Mouse (Mus musculus) MEL (cell line): Measurements from ENCODE around the gene Olfr598. TPM values are rescaled to one million over a fixed set of nuclear protein-coding genes. Genes with fewer than 3 reads are reported as not detected.

Experiments used
- DNase-seq: peaks from one replicate; pipeline ENCODE4 v3.0.0; 2011; ENCODE audit warnings: low read depth, low spot score
- H3K27ac ChIP-seq: 2 replicates; pipeline ENCODE4 v1.5.1; 2012; ENCODE audit warnings: low read depth, mild to moderate bottlenecking, control low read depth, low read length, moderate library complexity; ENCODE audit not compliant: control insufficient read depth
- H3K27me3 ChIP-seq, 2 experiments: fragments of 150-350 bp in 1 of 2; sonication (generic) in 1 of 2; 2 replicates each; pipeline ENCODE4 v1.6.1; 2012; ENCODE audit warnings: low read length in 2 of 2, mild to moderate bottlenecking in 2 of 2, improper control_type of control experiment in 1 of 2, moderate library complexity in 1 of 2; ENCODE audit not compliant: insufficient read depth in 2 of 2, control insufficient read depth in 1 of 2
- H3K36me3 ChIP-seq, 2 experiments: 2 replicates each; pipeline ENCODE4 v1.6.1; 2012 to 2014; ENCODE audit warnings: low read length in 2 of 2, improper control_type of control experiment in 1 of 2, inconsistent platforms in 1 of 2, mild to moderate bottlenecking in 1 of 2; ENCODE audit not compliant: insufficient read depth in 2 of 2, control insufficient read depth in 1 of 2
- H3K4me1 ChIP-seq, 2 experiments: fragments of 150-350 bp in 1 of 2; sonication (generic) in 1 of 2; 2 replicates each; pipeline ENCODE4 v1.6.1; 2012; ENCODE audit warnings: low read length in 2 of 2, improper control_type of control experiment in 1 of 2, mild to moderate bottlenecking in 1 of 2; ENCODE audit not compliant: insufficient read depth in 2 of 2, control insufficient read depth in 1 of 2
- H3K4me3 ChIP-seq, 2 experiments: fragments of 150-350 bp in 1 of 2; sonication (generic) in 1 of 2; 2 replicates each; pipeline ENCODE4 v1.5.1; 2012; ENCODE audit warnings: low read depth in 2 of 2, low read length in 2 of 2, mild to moderate bottlenecking in 2 of 2, moderate library complexity in 2 of 2, control low read depth in 1 of 2, improper control_type of control experiment in 1 of 2; ENCODE audit not compliant: control insufficient read depth in 1 of 2, insufficient read depth in 1 of 2
- H3K79me2 ChIP-seq: 2 replicates; pipeline ENCODE4 v1.6.1; 2012; ENCODE audit warnings: mild to moderate bottlenecking, low read length, moderate library complexity; ENCODE audit not compliant: control insufficient read depth, poor library complexity, insufficient read depth
- H3K9ac ChIP-seq: 2 replicates; pipeline ENCODE4 v1.6.1; 2012; ENCODE audit warnings: low read depth, mild to moderate bottlenecking, control low read depth, low read length, moderate library complexity; ENCODE audit not compliant: control insufficient read depth, poor library complexity, severe bottlenecking
- H3K9me3 ChIP-seq: fragments of 150-350 bp; sonication (generic); replicated peaks from 2 replicates; pipeline ENCODE4 v1.6.1; 2012; ENCODE audit warnings: mild to moderate bottlenecking, low read length, improper control_type of control experiment, moderate library complexity; ENCODE audit not compliant: insufficient read depth
- BHLHE40 ChIP-seq: IDR thresholded peaks from 2 replicates; pipeline ENCODE4 v1.6.1; 2012; ENCODE audit warnings: low read depth, mild to moderate bottlenecking, inconsistent platforms, low read length, improper control_type of control experiment, borderline replicate concordance
- CHD1 ChIP-seq: IDR thresholded peaks from 2 replicates; pipeline ENCODE4 v1.6.1; 2012; ENCODE audit warnings: low read depth, mild to moderate bottlenecking, inconsistent platforms, low read length, improper control_type of control experiment
- CHD2 ChIP-seq: IDR thresholded peaks from 2 replicates; pipeline ENCODE4 v1.6.1; 2011; ENCODE audit warnings: low read length, improper control_type of control experiment
- CTCF ChIP-seq, 3 experiments: IDR thresholded peaks in 2 of 3; conservative IDR thresholded peaks in 1 of 3; 2 replicates each; pipeline ENCODE4 v1.5.1; 2011 to 2012; ENCODE audit warnings: low read length in 3 of 3, low read depth in 2 of 3, mild to moderate bottlenecking in 2 of 3, improper control_type of control experiment in 1 of 3, inconsistent platforms in 1 of 3, mixed read lengths in 1 of 3, moderate library complexity in 1 of 3; ENCODE audit not compliant: control insufficient read depth in 1 of 3, insufficient read depth in 1 of 3, poor library complexity in 1 of 3, severe bottlenecking in 1 of 3
- E2F4 ChIP-seq: IDR thresholded peaks from 2 replicates; pipeline ENCODE4 v1.6.1; 2011; ENCODE audit warnings: low read depth, low read length, improper control_type of control experiment, borderline replicate concordance
- ETS1 ChIP-seq: IDR thresholded peaks from 2 replicates; pipeline ENCODE4 v1.6.1; 2012; ENCODE audit warnings: low read depth, mild to moderate bottlenecking, inconsistent platforms, low read length, improper control_type of control experiment, moderate library complexity
- GABPA ChIP-seq: IDR thresholded peaks from 2 replicates; pipeline ENCODE4 v1.6.1; 2012; ENCODE audit warnings: low read depth, mild to moderate bottlenecking, inconsistent platforms, low read length, improper control_type of control experiment, moderate library complexity
- GATA1 ChIP-seq: IDR thresholded peaks from 2 replicates; pipeline ENCODE4 v1.6.1; 2011; ENCODE audit warnings: low read depth, low read length, improper control_type of control experiment
- KAT2A ChIP-seq: conservative IDR thresholded peaks from 2 replicates; pipeline ENCODE4 v1.6.1; 2012; ENCODE audit warnings: low read depth, low read length, improper control_type of control experiment, inconsistent platforms
- MAFK ChIP-seq: IDR thresholded peaks from 2 replicates; pipeline ENCODE4 v1.6.1; 2011; ENCODE audit warnings: low read depth, mild to moderate bottlenecking, low read length, improper control_type of control experiment, borderline replicate concordance
- MAZ ChIP-seq: IDR thresholded peaks from 2 replicates; pipeline ENCODE4 v1.6.1; 2012; ENCODE audit warnings: low read depth, mild to moderate bottlenecking, inconsistent platforms, low read length, improper control_type of control experiment
- MXI1 ChIP-seq: IDR thresholded peaks from 2 replicates; pipeline ENCODE4 v1.6.1; 2011; ENCODE audit warnings: mild to moderate bottlenecking, low read depth, low read length, improper control_type of control experiment
- MYC ChIP-seq: IDR thresholded peaks from 2 replicates; pipeline ENCODE4 v1.6.1; 2011; ENCODE audit warnings: low read depth, mild to moderate bottlenecking, low read length, improper control_type of control experiment, moderate library complexity
- POLR2A ChIP-seq, 2 experiments: IDR thresholded peaks; 2 replicates each; pipeline ENCODE4 v1.6.1; 2011 to 2012; ENCODE audit warnings: low read length in 2 of 2, mild to moderate bottlenecking in 2 of 2, control low read depth in 1 of 2, improper control_type of control experiment in 1 of 2, low read depth in 1 of 2, moderate library complexity in 1 of 2; ENCODE audit not compliant: control insufficient read depth in 1 of 2, insufficient read depth in 1 of 2, poor library complexity in 1 of 2
- POLR2AphosphoS2 ChIP-seq: IDR thresholded peaks from 2 replicates; pipeline ENCODE4 v1.6.1; 2011; ENCODE audit warnings: low read length, improper control_type of control experiment
- POLR2AphosphoS5 ChIP-seq: IDR thresholded peaks from 2 replicates; pipeline ENCODE4 v1.6.1; 2012; ENCODE audit warnings: low read depth, borderline replicate concordance, mild to moderate bottlenecking, inconsistent platforms, low read length, moderate library complexity, mixed read lengths
- RAD21 ChIP-seq: IDR thresholded peaks from 2 replicates; pipeline ENCODE4 v1.6.1; 2011; ENCODE audit warnings: mild to moderate bottlenecking, low read depth, low read length, improper control_type of control experiment
- RCOR1 ChIP-seq: IDR thresholded peaks from 2 replicates; pipeline ENCODE4 v1.6.1; 2012; ENCODE audit warnings: low read depth, mild to moderate bottlenecking, inconsistent platforms, low read length, improper control_type of control experiment
- SIN3A ChIP-seq: IDR thresholded peaks from 2 replicates; pipeline ENCODE4 v1.6.1; 2012; ENCODE audit warnings: low read length, improper control_type of control experiment, inconsistent platforms
- SMC3 ChIP-seq: IDR thresholded peaks from 2 replicates; pipeline ENCODE4 v1.6.1; 2011; ENCODE audit warnings: low read depth, low read length, improper control_type of control experiment
- TAL1 ChIP-seq: IDR thresholded peaks from 2 replicates; pipeline ENCODE4 v1.6.1; 2012; ENCODE audit warnings: mild to moderate bottlenecking, inconsistent platforms, low read length, moderate library complexity, mixed read lengths
- TCF12 ChIP-seq: IDR thresholded peaks from 2 replicates; pipeline ENCODE4 v1.6.1; 2014; ENCODE audit warnings: low read depth, mild to moderate bottlenecking, inconsistent platforms, low read length, improper control_type of control experiment, moderate library complexity
- UBTF ChIP-seq: IDR thresholded peaks from 2 replicates; pipeline ENCODE4 v1.6.1; 2012; ENCODE audit warnings: low read depth, mild to moderate bottlenecking, inconsistent platforms, low read length, improper control_type of control experiment, moderate library complexity, borderline replicate concordance; ENCODE audit not compliant: insufficient read depth
- USF2 ChIP-seq, 2 experiments: IDR thresholded peaks; 2 replicates each; pipeline ENCODE4 v1.6.1; 2011 to 2012; ENCODE audit warnings: improper control_type of control experiment in 2 of 2, low read length in 2 of 2, borderline replicate concordance in 1 of 2, inconsistent platforms in 1 of 2, low read depth in 1 of 2, mild to moderate bottlenecking in 1 of 2; ENCODE audit not compliant: insufficient read depth in 1 of 2
- ZC3H11A ChIP-seq: IDR thresholded peaks from 2 replicates; pipeline ENCODE4 v1.6.1; 2012; ENCODE audit warnings: low read depth, mild to moderate bottlenecking, inconsistent platforms, low read length, improper control_type of control experiment
- ZKSCAN1 ChIP-seq: IDR thresholded peaks from 2 replicates; pipeline ENCODE4 v1.6.1; 2012; ENCODE audit warnings: low read depth, mild to moderate bottlenecking, inconsistent platforms, low read length, improper control_type of control experiment, moderate library complexity
- ZMIZ1 ChIP-seq: IDR thresholded peaks from 2 replicates; pipeline ENCODE4 v1.6.1; 2012; ENCODE audit warnings: low read depth, mild to moderate bottlenecking, inconsistent platforms, low read length, improper control_type of control experiment, moderate library complexity
- polyA plus RNA-seq, 2 experiments: library from polyadenylated mRNA; stranded (reverse) in 1 of 2; unstranded in 1 of 2; fragments of >175 nt in 1 of 2; fragments of >200 nt in 1 of 2; gene quantifications; 2 replicates each; pipeline versions ENCODE4 v1.2.1 to v1.2.4; 2012; ENCODE audit warnings: low replicate concordance in 2 of 2, low read depth in 1 of 2; ENCODE audit not compliant: insufficient read length in 2 of 2, insufficient read depth in 1 of 2, missing spikeins in 1 of 2
- total RNA-seq: library from RNA; depleted of rRNA; stranded (reverse); fragments of 300-350 nt; gene quantifications from 2 replicates; pipeline ENCODE4 v1.2.3, GENCODE M21; 2012

Gene Olfr598
- total and polyA plus RNA-seq, 3 experiments: not detected

DNA sequence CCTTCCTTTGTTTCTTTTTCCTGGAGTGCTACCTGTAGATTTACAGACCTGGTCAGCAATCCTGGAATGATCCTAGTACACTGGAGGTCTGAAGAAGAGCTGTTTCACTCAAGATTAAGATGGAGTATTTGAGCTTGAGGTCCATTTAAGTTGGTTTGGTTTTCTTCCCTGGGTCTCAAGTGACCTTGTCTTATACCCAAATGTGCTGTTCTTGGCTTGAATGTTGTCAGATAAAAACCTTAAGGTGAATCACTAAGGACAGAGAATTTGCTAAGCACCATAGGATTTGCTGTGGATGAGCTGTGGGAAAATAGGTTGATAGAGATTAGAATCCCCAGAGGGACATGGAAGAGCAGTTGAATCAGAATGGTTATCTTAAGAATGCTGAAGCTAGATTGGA, 26.2 kb downstream of the Olfr598 start, which contains the start of gene Olfr600:
Gene Olfr600 (minus strand): TSS at position 101 of the 400 bp plus-strand sequence.
- no peak for TF ChIP-seq CHD2
- TF ChIP-seq MAFK: no peak
- no peak for TF ChIP-seq BHLHE40
- no peak for TF ChIP-seq RCOR1
- TF ChIP-seq ZMIZ1: no peak
- TF ChIP-seq MYC: no peak
- no peak for TF ChIP-seq CTCF (IDR thresholded peaks at IDR 0.05 in 2 of 3, conservative IDR thresholded peaks at IDR 0.05 in 1 of 3; ENCODE audit: control insufficient read depth in 1 of 3, insufficient read depth in 1 of 3, low read depth in 2 of 3, low read length in 3 of 3, poor library complexity in 1 of 3, severe bottlenecking in 1 of 3)
- no peak for TF ChIP-seq SMC3
- TF ChIP-seq ETS1: no peak
- no peak for TF ChIP-seq UBTF
- TF ChIP-seq RAD21: no peak
- no peak for TF ChIP-seq MXI1
- TF ChIP-seq POLR2AphosphoS2: no peak
- no peak for TF ChIP-seq GATA1
- no peak for TF ChIP-seq CHD1
- no peak for TF ChIP-seq TAL1
- no peak for TF ChIP-seq GABPA
- TF ChIP-seq KAT2A: no peak
- TF ChIP-seq TCF12: no peak
- Histone ChIP-seq H3K4me3 (no peak within 1 kb of the TSS), H3K79me2 (no peaks in the 10 kb centered on the region), H3K9ac (no peak within 1 kb of the TSS), H3K27me3 (no peaks in the 10 kb centered on the region), H3K36me3 (no peaks in the 10 kb centered on the region), H3K9me3 (no peaks in the 10 kb centered on the region), H3K4me1 (no peaks in the 10 kb centered on the region), H3K27ac (no peak within 1 kb of the TSS)
- DNase-seq: no peak

DNA sequence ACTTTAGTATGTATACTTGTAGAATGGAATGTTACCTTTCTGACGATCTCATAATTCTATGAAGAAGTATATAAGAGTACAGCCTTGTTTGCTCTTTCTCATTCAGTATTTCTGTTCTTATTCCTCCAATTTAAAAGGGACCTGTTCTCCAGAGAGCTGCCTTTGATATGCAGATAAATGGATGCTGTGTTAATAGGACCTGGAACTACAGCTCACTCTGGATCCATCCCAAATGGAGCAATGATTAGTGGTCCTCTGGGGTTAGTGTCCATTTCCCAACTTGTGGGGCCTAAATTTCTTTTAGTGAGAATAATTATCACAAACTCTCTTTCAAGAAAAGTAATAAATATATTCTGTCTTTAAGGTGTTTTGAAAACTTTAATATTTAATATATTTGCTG, 39.2 kb downstream of the Olfr598 start, which contains the start of gene Olfr601:
Gene Olfr601 (minus strand): TSS at position 101 of the 400 bp plus-strand sequence.
- no peak within 1 kb of the TSS for H3K9ac ChIP-seq
- no peak for DNase-seq
- H3K4me3 ChIP-seq: no peak within 1 kb of the TSS
- no peak within 1 kb of the TSS for H3K27ac ChIP-seq
- H3K36me3 ChIP-seq: no peaks in the 10 kb centered on the region
- TF ChIP-seq UBTF: no peak
- no peak for TF ChIP-seq MAFK
- TF ChIP-seq TCF12: no peak
- TF ChIP-seq RCOR1: no peak
- TF ChIP-seq USF2 (IDR thresholded peaks at IDR 0.05; ENCODE audit: borderline replicate concordance in 1 of 2, insufficient read depth in 1 of 2, low read depth in 1 of 2, low read length in 2 of 2): no peak
- no peak for TF ChIP-seq BHLHE40
- no peak for TF ChIP-seq MAZ
- TF ChIP-seq ZMIZ1: no peak
- TF ChIP-seq CTCF (IDR thresholded peaks at IDR 0.05 in 2 of 3, conservative IDR thresholded peaks at IDR 0.05 in 1 of 3; ENCODE audit: control insufficient read depth in 1 of 3, insufficient read depth in 1 of 3, low read depth in 2 of 3, low read length in 3 of 3, poor library complexity in 1 of 3, severe bottlenecking in 1 of 3): no peak
- TF ChIP-seq SMC3: no peak
- no peak for TF ChIP-seq RAD21
- TF ChIP-seq SIN3A: no peak
- no peak for TF ChIP-seq GATA1
- TF ChIP-seq ETS1: no peak
- TF ChIP-seq ZC3H11A: no peak
- TF ChIP-seq POLR2AphosphoS5: no peak
- no peak for TF ChIP-seq POLR2A (IDR thresholded peaks at IDR 0.05; ENCODE audit: control insufficient read depth in 1 of 2, insufficient read depth in 1 of 2, low read depth in 1 of 2, low read length in 2 of 2, poor library complexity in 1 of 2)
- no peak for TF ChIP-seq E2F4
- no peak for TF ChIP-seq ZKSCAN1
- no peak for TF ChIP-seq CHD1
- H3K27me3 ChIP-seq: no peaks in the 10 kb centered on the region
- H3K9me3 ChIP-seq: no peaks in the 10 kb centered on the region
- no peaks in the 10 kb centered on the region for H3K79me2 ChIP-seq
- H3K4me1 ChIP-seq: no peaks in the 10 kb centered on the region
